Comparison of ENCODE assay signal across 8 mouse cellular contexts in the genomic region with DNA sequence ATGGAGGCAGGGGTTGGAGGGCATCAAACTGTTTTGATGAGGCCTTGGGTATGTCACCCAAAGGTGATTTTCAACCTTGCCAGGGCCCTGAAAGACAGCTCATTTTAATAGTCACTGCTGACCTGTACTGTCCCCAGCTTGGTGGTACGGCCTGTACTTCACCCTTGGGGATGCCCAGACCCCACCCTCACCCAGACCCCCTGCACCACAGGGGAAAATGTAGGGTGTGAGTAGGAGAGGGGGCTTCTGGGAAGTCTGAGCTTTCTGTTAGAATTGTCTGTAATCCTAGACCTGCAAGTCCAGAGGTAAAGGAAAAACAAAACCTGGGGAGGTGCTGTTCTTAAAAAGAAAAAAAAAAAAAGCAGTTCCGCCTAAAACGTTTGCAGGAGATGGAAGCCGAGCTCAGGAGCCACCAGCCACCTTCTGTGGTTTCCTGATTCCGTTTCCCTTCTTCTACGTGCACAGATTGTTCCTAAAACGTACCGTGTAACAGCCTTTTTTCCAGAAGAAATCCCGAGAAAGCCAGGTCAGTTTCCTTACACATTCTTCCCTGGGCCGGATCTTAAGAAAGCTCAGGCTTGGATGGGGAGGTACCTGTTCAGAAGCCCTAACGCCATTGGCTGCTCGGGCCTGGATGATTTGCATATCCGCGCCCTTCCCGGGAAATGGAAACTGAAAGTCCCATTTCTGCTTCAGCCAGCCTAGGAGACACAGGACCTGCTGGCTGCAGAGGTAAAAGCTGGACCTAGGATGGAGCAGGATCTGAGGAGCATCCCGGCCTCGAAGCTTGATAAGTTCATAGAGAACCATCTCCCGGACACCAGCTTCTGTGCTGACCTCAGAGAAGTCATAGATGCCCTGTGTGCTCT. TPM values are rescaled to one million over a fixed set of nuclear protein-coding genes. Genes with fewer than 3 reads are reported as not detected.
DNase-seq lines count a peak whose midpoint lies in the region; ATAC-seq lines count a peak whose summit lies in the region.

TSS of gene Oas1c (minus strand) at position 564 of the 869 bp plus-strand sequence.

- no peak within 1 kb of the TSS for H3K27ac ChIP-seq in forebrain, embryonic 14.5 days (ENCODE audit: low read depth, low read length)
- peak within 1 kb of the TSS; percentile 83 for H3K27ac ChIP-seq in neural tube, embryonic 15.5 days (replicated peaks)

- H3K27me3 ChIP-seq in forebrain, embryonic 14.5 days (replicated peaks; ENCODE audit: control insufficient read depth, insufficient read depth, low read length) = no peaks in the 10 kb centered on the region
- H3K27me3 ChIP-seq in neural tube, embryonic 15.5 days (replicated peaks) = no peaks in the 10 kb centered on the region

- peak within 1 kb of the TSS; percentile 48 for H3K4me2 ChIP-seq in forebrain, embryonic 14.5 days (ENCODE audit: low read length)
- peak within 1 kb of the TSS; percentile 61 for H3K4me2 ChIP-seq in neural tube, embryonic 15.5 days

- 6% methylated on average over 18 of the region's 18 CpGs for WGBS in forebrain, embryonic 14.5 days
- WGBS in neural tube, embryonic 15.5 days = 6% methylated on average over 18 of the region's 18 CpGs

- peak within 1 kb of the TSS; percentile 52 for H3K9ac ChIP-seq in forebrain, embryonic 14.5 days (ENCODE audit: low read length)
- H3K9ac ChIP-seq in neural tube, embryonic 15.5 days (replicated peaks) = peak within 1 kb of the TSS; percentile 42

- peak within 1 kb of the TSS; percentile 21 for H3K4me3 ChIP-seq in forebrain, embryonic 14.5 days (ENCODE audit: low read depth, low read length)
- peak within 1 kb of the TSS; percentile 37 for H3K4me3 ChIP-seq in neural tube, embryonic 15.5 days (replicated peaks)

- ATAC-seq in cerebellum, adult (ENCODE audit: insufficient number of reproducible peaks, low FRiP score, low TSS enrichment) = peak; percentile 91
- ATAC-seq in forebrain, embryonic 14.5 days = peak; percentile 84
- ATAC-seq in neural tube, embryonic 15.5 days (ENCODE audit: low FRiP score) = peak; percentile 93

- peaks cover 5% of the 10 kb centered on the region; the same call in 1 of the 2 replicates for H3K4me1 ChIP-seq in forebrain, embryonic 14.5 days (ENCODE audit: control insufficient read depth, insufficient read depth, low read length)
- peaks cover 15% of the 10 kb centered on the region for H3K4me1 ChIP-seq in neural tube, embryonic 15.5 days

- intact Hi-C loops in heart, postnatal 14 days (cut with DNase I) = no loop called here

- peak; percentile 87 for DNase-seq in ES-CJ7 (ENCODE audit: low read depth, low spot score)
- DNase-seq in forebrain, embryonic 14.5 days (ENCODE audit: low spot score) = peak; percentile 88
- peak; percentile 78 to 83 for DNase-seq in heart, postnatal 14 days
- DNase-seq in layer of hippocampus, adult 11-12 months (ENCODE audit: low spot score) = peak; percentile 75
- peak; percentile 91 to 93 for DNase-seq in lung, adult 18-20 months
- peak; percentile 82 for DNase-seq in testis, postnatal 14 days (ENCODE audit: low spot score)

- no peaks in the 10 kb centered on the region for H3K9me3 ChIP-seq in forebrain, embryonic 14.5 days (replicated peaks; ENCODE audit: control insufficient read depth, low read length)
- H3K9me3 ChIP-seq in neural tube, embryonic 15.5 days (replicated peaks) = no peaks in the 10 kb centered on the region

- H3K36me3 ChIP-seq in forebrain, embryonic 14.5 days (ENCODE audit: control insufficient read depth, insufficient read depth, low read length) = no peaks in the 10 kb centered on the region
- no peaks in the 10 kb centered on the region for H3K36me3 ChIP-seq in neural tube, embryonic 15.5 days

RNA-seq across cellular contexts. Expression of gene Oas1c, which starts in this region (rescaled TPM):
- 0.38 and 0.45 TPM in 2 replicates for polyA plus RNA-seq in forebrain, embryonic 14.5 days (2014; fragmentation: Nextera tagmentation; extraction: Ambion mirVana)
- under 1 TPM; 0.31 to 0.34 TPM for total RNA-seq in heart, postnatal 14 days (2021)
- 0.55 and 0.65 TPM in 2 replicates for polyA plus RNA-seq in neural tube, embryonic 15.5 days (2015; fragmentation: Nextera tagmentation; extraction: Ambion mirVana)

Comparison
In these comparisons a context has a peak if more than half of its experiments do, and no peak if none do; other contexts are left out.
1. Peak in DNase-seq, ATAC-seq, H3K4me3 ChIP-seq, H3K9ac ChIP-seq and H3K4me2 ChIP-seq in forebrain, embryonic 14.5 days; RNA of the gene not detected or under 1 TPM.
2. Peak in DNase-seq in heart, postnatal 14 days; RNA of the gene not detected or under 1 TPM.
3. Peak in ATAC-seq, H3K4me3 ChIP-seq, H3K27ac ChIP-seq, H3K9ac ChIP-seq and H3K4me2 ChIP-seq in neural tube, embryonic 15.5 days; RNA of the gene not detected or under 1 TPM.